Mouse (Mus musculus): ENCODE measurements around the gene Gm49601. TPM values are rescaled to one million over a fixed set of nuclear protein-coding genes. Genes with fewer than 3 reads are reported as not detected.

Gene Gm49601
- 19.3 and 21.0 TPM in 2 replicates for polyA plus RNA-seq (2015; fragmentation: Nextera tagmentation; extraction: Ambion mirVana)

- H3K27ac ChIP-seq = no peak within 1 kb of the TSS
- peak within 1 kb of the TSS; percentile 88 for H3K4me2 ChIP-seq
- peak within 1 kb of the TSS; percentile 96 for H3K9ac ChIP-seq
- peak; percentile 14 for ATAC-seq (ENCODE audit: low FRiP score)
- H3K36me3 ChIP-seq = peaks cover 43% of the 10 kb centered on the region
- H3K9me3 ChIP-seq = no peaks in the 10 kb centered on the region
- peak within 1 kb of the TSS; percentile 84 for H3K4me3 ChIP-seq
- peaks cover 53% of the 10 kb centered on the region for H3K4me1 ChIP-seq (replicated peaks)
- peaks cover 51% of the 10 kb centered on the region for H3K27me3 ChIP-seq
- WGBS = under 1% methylated on average over 56 of the region's 65 CpGs
Measured at GRCm38 (mm10) chr16:18626376-18626878, at the start of gene Gm49601. Gm49601 (minus strand) TSS chr16:18626427.

DNA sequence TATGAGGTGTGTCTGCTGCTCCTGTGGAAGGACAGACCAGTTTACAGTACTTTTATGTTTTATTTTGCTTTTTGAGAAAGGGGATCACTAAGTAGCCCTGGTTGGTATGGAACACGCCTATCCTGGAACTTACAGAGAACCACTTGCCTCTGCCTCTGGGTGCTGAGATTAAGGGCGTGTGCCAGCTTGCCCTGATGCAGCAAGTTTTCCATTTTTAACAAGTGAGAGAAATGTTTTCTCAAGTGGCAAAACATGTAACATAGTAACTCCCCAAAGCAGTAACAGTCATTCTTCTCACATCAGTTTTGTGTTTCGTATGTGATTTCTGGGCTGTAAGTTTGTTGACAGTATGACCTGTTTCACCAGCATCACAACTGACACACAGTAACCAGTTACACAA, 46.8 kb upstream of the Gm49601 start:
- Histone ChIP-seq H3K36me3 (no peaks in the 10 kb centered on the region), H3K4me2 (no peak overlapping the region), H3K27me3 (no peaks in the 10 kb centered on the region), H3K27ac (no peak overlapping the region), H3K9me3 (no peaks in the 10 kb centered on the region), H3K4me1 (replicated peaks) (no peaks in the 10 kb centered on the region), H3K4me3 (no peak overlapping the region), H3K9ac (no peak overlapping the region)
- no peak for ATAC-seq (ENCODE audit: low FRiP score)
- WGBS = 89% methylated on average over 3 of the region's 3 CpGs

- Histone ChIP-seq H3K4me2 (no peak overlapping the region), H3K27ac (no peak overlapping the region), H3K4me1 (replicated peaks) (no peaks in the 10 kb centered on the region), H3K9ac (no peak overlapping the region), H3K36me3 (no peaks in the 10 kb centered on the region), H3K9me3 (no peaks in the 10 kb centered on the region), H3K4me3 (no peak overlapping the region), H3K27me3 (no peaks in the 10 kb centered on the region)
- 72% methylated on average over 5 of the region's 5 CpGs for WGBS
- no peak for ATAC-seq (ENCODE audit: low FRiP score)
Measured at GRCm38 (mm10) chr16:18672027-18672426, 45.8 kb upstream of the Gm49601 start.

DNA sequence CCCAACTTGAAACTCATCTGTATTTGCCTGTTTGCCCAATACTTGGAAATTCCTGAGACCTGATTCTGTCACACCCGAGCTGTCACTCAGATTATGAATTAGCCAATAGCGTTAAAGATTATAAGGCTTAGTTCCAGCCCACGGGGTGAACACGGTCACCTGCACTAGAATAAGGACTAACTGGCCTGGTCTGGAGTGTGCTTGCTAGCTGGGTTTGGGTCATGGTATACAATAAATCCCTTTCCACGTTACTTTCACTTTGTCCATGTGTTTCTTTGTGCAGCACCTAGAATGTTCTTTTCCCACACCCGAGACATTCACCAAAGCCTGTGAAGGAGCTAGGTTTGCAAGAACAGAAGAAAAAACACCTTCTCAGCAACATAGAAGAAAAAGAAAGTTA, 43.7 kb upstream of the Gm49601 start:
- Histone ChIP-seq H3K9me3 (no peaks in the 10 kb centered on the region), H3K27ac (no peak overlapping the region), H3K4me2 (no peak overlapping the region), H3K36me3 (no peaks in the 10 kb centered on the region), H3K9ac (no peak overlapping the region), H3K4me3 (no peak overlapping the region), H3K27me3 (no peaks in the 10 kb centered on the region), H3K4me1 (replicated peaks) (no peaks in the 10 kb centered on the region)
- 81% methylated on average over 6 of the region's 6 CpGs for WGBS
- ATAC-seq (ENCODE audit: low FRiP score) = no peak

GRCm38 (mm10) chr16:18658597-18658996, 32.4 kb upstream of the Gm49601 start:
- no peak for ATAC-seq (ENCODE audit: low FRiP score)
- H3K9ac ChIP-seq = no peak overlapping the region
- H3K9me3 ChIP-seq = peaks cover 3% of the 10 kb centered on the region
- no peaks in the 10 kb centered on the region for H3K27me3 ChIP-seq
- no peak overlapping the region for H3K4me2 ChIP-seq
- WGBS = 84% methylated on average over 4 of the region's 4 CpGs
- H3K27ac ChIP-seq = no peak overlapping the region
- no peaks in the 10 kb centered on the region for H3K4me1 ChIP-seq (replicated peaks)
- H3K36me3 ChIP-seq = no peaks in the 10 kb centered on the region
- H3K4me3 ChIP-seq = no peak overlapping the region

DNA sequence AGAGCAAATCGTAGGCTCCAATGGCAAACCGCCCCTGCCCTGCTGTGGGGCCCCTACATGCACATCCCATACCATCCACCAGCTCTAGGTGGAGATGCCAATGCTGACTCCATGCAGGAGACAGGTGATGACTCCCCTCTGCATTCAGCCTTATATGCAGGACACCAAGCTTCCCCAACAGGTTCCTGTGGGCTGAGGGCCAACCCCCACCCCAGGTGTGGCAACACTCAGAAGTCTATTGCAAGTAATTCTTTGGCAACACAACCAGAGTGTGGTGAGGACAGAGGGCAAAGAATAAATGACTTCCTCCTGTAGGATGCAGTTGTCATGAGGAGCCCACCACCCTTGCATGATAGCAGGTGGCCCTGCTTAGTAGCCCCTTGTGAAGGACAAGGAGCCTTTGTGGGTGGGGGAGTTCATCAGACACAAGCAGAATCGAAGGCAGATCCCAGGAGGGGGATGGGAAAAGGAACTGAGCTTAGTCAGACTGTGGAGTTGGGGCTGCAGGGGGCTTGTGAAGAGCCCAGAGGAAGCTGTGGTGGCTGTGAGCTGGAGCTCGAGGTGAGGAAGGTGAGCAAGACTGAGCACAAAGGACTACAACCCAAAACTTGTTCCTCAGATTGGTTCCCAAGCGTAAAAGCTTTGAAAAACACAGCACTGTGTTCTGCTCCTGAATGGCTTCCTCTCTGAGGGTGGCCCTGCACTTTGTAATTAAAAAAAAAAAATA, 29.3 kb upstream of the Gm49601 start:
- no peak overlapping the region for H3K9ac ChIP-seq
- no peak overlapping the region for H3K4me2 ChIP-seq
- ATAC-seq (ENCODE audit: low FRiP score) = no peak
- no peaks in the 10 kb centered on the region for H3K36me3 ChIP-seq
- no peaks in the 10 kb centered on the region for H3K27me3 ChIP-seq
- whole genome bisulfite sequencing = 64% methylated on average over 5 of the region's 5 CpGs
- H3K4me3 ChIP-seq = no peak overlapping the region
- no peak overlapping the region for H3K27ac ChIP-seq
- no peaks in the 10 kb centered on the region for H3K4me1 ChIP-seq (replicated peaks)
- H3K9me3 ChIP-seq = peaks cover 3% of the 10 kb centered on the region

- H3K4me1 ChIP-seq (replicated peaks) = no peaks in the 10 kb centered on the region
- 91% methylated on average over 6 of the region's 6 CpGs for WGBS
- H3K27me3 ChIP-seq = no peaks in the 10 kb centered on the region
- ATAC-seq (ENCODE audit: low FRiP score) = no peak
- H3K9ac ChIP-seq = no peak overlapping the region
- no peak overlapping the region for H3K4me2 ChIP-seq
- H3K9me3 ChIP-seq = no peaks in the 10 kb centered on the region
- no peak overlapping the region for H3K27ac ChIP-seq
- H3K4me3 ChIP-seq = no peak overlapping the region
- H3K36me3 ChIP-seq = no peaks in the 10 kb centered on the region
Measured at GRCm38 (mm10) chr16:18653290-18654160, 27.3 kb upstream of the Gm49601 start.

- H3K9ac ChIP-seq = no peak overlapping the region
- no peak overlapping the region for H3K27ac ChIP-seq
- H3K27me3 ChIP-seq = no peaks in the 10 kb centered on the region
- WGBS = 76% methylated on average over 3 of the region's 3 CpGs
- H3K4me2 ChIP-seq = no peak overlapping the region
- H3K4me3 ChIP-seq = no peak overlapping the region
- H3K4me1 ChIP-seq (replicated peaks) = peaks cover 3% of the 10 kb centered on the region; the same call in 1 of the 2 replicates
- no peak for ATAC-seq (ENCODE audit: low FRiP score)
- no peaks in the 10 kb centered on the region; the same call in 1 of the 2 replicates for H3K9me3 ChIP-seq
- no peaks in the 10 kb centered on the region for H3K36me3 ChIP-seq
Measured at GRCm38 (mm10) chr16:18649126-18649525, 22.9 kb upstream of the Gm49601 start.

GRCm38 (mm10) chr16:18645329-18645728, 19.1 kb upstream of the Gm49601 start:
- H3K9me3 ChIP-seq = no peaks in the 10 kb centered on the region; the same call in 1 of the 2 replicates
- H3K4me2 ChIP-seq = no peak overlapping the region
- 74% methylated on average over 6 of the region's 6 CpGs for WGBS
- peak overlapping the region; percentile 35; the same call in 1 of the 2 replicates for H3K9ac ChIP-seq
- no peaks in the 10 kb centered on the region for H3K36me3 ChIP-seq
- H3K4me1 ChIP-seq (replicated peaks) = peaks cover 3% of the 10 kb centered on the region; the same call in 1 of the 2 replicates
- H3K27me3 ChIP-seq = no peaks in the 10 kb centered on the region
- H3K4me3 ChIP-seq = no peak overlapping the region
- no peak for ATAC-seq (ENCODE audit: low FRiP score)
- no peak overlapping the region for H3K27ac ChIP-seq

DNA sequence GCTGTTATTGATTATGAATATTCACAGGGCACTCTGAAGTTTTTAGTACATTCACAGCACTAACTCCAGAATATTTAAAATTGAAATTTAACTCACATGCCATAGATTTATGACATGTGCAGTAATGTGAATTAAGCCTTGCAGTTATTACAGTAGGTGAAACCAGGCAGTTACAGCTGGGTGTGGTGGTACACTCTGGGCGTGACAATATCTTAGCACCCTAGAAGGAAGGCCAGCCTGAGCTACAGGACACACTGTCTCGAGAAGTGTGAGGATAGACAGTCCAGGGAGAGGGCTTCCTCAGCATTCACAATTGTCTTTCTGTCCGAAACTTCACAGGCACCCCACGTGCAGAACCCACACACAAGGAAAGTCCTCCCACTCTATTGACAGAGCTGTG, 18.3 kb upstream of the Gm49601 start:
- H3K36me3 ChIP-seq = no peaks in the 10 kb centered on the region
- no peak overlapping the region for H3K27ac ChIP-seq
- peaks cover 3% of the 10 kb centered on the region; the same call in 1 of the 2 replicates for H3K4me1 ChIP-seq (replicated peaks)
- H3K9me3 ChIP-seq = no peaks in the 10 kb centered on the region; the same call in 1 of the 2 replicates
- H3K9ac ChIP-seq = no peak overlapping the region
- H3K27me3 ChIP-seq = no peaks in the 10 kb centered on the region
- H3K4me3 ChIP-seq = no peak overlapping the region
- 75% methylated on average over 4 of the region's 4 CpGs for whole genome bisulfite sequencing
- no peak overlapping the region for H3K4me2 ChIP-seq
- ATAC-seq (ENCODE audit: low FRiP score) = no peak

DNA sequence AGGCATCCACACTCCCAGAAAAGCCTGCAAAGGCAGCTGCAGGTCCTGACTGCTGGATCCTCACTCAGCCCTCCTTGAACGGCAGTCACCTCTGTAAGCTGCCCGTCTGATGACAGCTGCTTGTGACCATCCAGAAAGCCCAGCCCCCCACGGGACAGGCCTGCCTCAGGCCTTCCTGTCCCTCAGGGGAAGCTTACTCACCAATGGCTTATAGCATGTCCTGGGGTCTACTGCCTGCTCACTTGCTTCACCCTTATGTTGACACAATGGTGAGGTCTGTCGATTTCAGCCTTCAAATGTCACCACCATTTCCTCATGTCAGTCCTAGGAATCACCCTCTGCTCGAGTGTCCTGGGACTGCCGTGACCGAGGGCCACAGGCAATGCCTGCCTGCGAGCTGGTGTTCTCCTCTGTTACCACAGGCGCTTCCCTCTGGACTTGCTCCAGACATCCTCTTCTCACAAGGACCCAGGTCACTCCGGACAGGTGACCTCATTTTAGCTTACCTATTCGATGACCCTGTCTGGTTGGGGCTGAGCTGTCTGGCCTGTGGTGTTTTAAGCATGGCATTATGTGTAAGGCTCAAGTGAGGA, 17.3 kb upstream of the Gm49601 start:
- Histone ChIP-seq H3K4me1 (replicated peaks) (peaks cover 3% of the 10 kb centered on the region; the same call in 1 of the 2 replicates), H3K36me3 (no peaks in the 10 kb centered on the region), H3K4me2 (no peak overlapping the region), H3K27me3 (0 out of 2 replicates have a peak, but pooled peaks cover 1% of the 10 kb centered on the region), H3K27ac (no peak overlapping the region), H3K9ac (no peak overlapping the region), H3K4me3 (no peak overlapping the region), H3K9me3 (no peaks in the 10 kb centered on the region; the same call in 1 of the 2 replicates)
- ATAC-seq (ENCODE audit: low FRiP score) = no peak
- WGBS = 82% methylated on average over 11 of the region's 11 CpGs

GRCm38 (mm10) chr16:18642897-18643296, 16.7 kb upstream of the Gm49601 start:
- H3K4me2 ChIP-seq = no peak overlapping the region
- no peaks in the 10 kb centered on the region for H3K9me3 ChIP-seq
- WGBS = 84% methylated on average over 4 of the region's 4 CpGs
- no peak overlapping the region for H3K9ac ChIP-seq
- H3K4me1 ChIP-seq (replicated peaks) = peaks cover 3% of the 10 kb centered on the region; the same call in 1 of the 2 replicates
- no peak for ATAC-seq (ENCODE audit: low FRiP score)
- H3K27me3 ChIP-seq = 0 out of 2 replicates have a peak, but pooled peaks cover 3% of the 10 kb centered on the region
- H3K4me3 ChIP-seq = no peak overlapping the region
- H3K27ac ChIP-seq = no peak overlapping the region
- no peaks in the 10 kb centered on the region for H3K36me3 ChIP-seq
